Mouse (Mus musculus) limb, embryonic 11.5 days (tissue): ENCODE results near the gene Amdhd2. TPM values are rescaled to one million over a fixed set of nuclear protein-coding genes. Genes with fewer than 3 reads are reported as not detected.

Experiments
- ATAC-seq: fragments of 200-750 bp; cut with Nextera tagmentation; 2 replicates; pipeline ENCODE4 v1.8.0; 2017; ENCODE audit warnings: low read depth; ENCODE audit not compliant: insufficient number of reproducible peaks, low FRiP score, low TSS enrichment
- DNase-seq: peaks from one replicate; pipeline ENCODE4 v3.0.0-alpha.2; 2015; ENCODE audit warnings: low spot score
- H3K27ac ChIP-seq: fragments of 300-500 bp; sonication (generic); replicated peaks from 2 replicates; pipeline ENCODE4 v1.5.1; 2014; ENCODE audit warnings: low read depth, mild to moderate bottlenecking, low read length
- H3K27me3 ChIP-seq: fragments of 300-500 bp; sonication (generic); 2 replicates; pipeline ENCODE4 v1.6.1; 2014; ENCODE audit warnings: mild to moderate bottlenecking, low read length, mixed read lengths; ENCODE audit not compliant: control insufficient read depth, insufficient read depth
- H3K36me3 ChIP-seq: fragments of 300-500 bp; sonication (generic); 2 replicates; pipeline ENCODE4 v1.6.1; 2014; ENCODE audit warnings: mild to moderate bottlenecking, low read length, moderate library complexity, mixed read lengths; ENCODE audit not compliant: control insufficient read depth, insufficient read depth
- H3K4me1 ChIP-seq: fragments of 300-500 bp; sonication (generic); 2 replicates; pipeline ENCODE4 v1.6.1; 2014; ENCODE audit warnings: low read length, mixed read lengths; ENCODE audit not compliant: control insufficient read depth, insufficient read depth
- H3K4me2 ChIP-seq: fragments of 300-500 bp; sonication (generic); 2 replicates; pipeline ENCODE4 v1.6.1; 2014; ENCODE audit warnings: low read depth, mild to moderate bottlenecking, moderate library complexity; ENCODE audit not compliant: severe bottlenecking
- H3K4me3 ChIP-seq: fragments of 300-500 bp; sonication (generic); 2 replicates; pipeline ENCODE4 v1.5.1; 2014; ENCODE audit warnings: low read depth, low read length
- H3K9ac ChIP-seq: fragments of 300-500 bp; sonication (generic); 2 replicates; pipeline ENCODE4 v1.6.1; 2014; ENCODE audit warnings: mild to moderate bottlenecking, low read length
- H3K9me3 ChIP-seq: fragments of 300-500 bp; sonication (generic); 2 replicates; pipeline ENCODE4 v1.6.1; 2016; ENCODE audit warnings: low read length; ENCODE audit not compliant: control insufficient read depth
- WGBS: fragments of 180-500 bp; shearing (Covaris S2); extraction: QIAGEN DNeasy Blood & Tissue Kit; methylation state at CpG from one replicate; pipeline ENCODE4 v1.1.7; 2014; 5-methylcytosine and 5-hydroxymethylcytosine counted together
- polyA plus RNA-seq: library from polyadenylated mRNA; unstranded; fragments of >200 nt; fragmentation: Nextera tagmentation; extraction: Ambion mirVana; gene quantifications from 2 replicates; pipeline ENCODE4 v1.2.1, GENCODE M21; 2014

Amdhd2 gene
- polyA plus RNA-seq, 1 experiment from 2014 or later: 37.8 TPM

- WGBS: 91% methylated on average over 7 of the region's 7 CpGs
- DNase-seq (no peak), ATAC-seq (no peak)
- peaks cover 3% of the 10 kb centered on the region; the same call in 1 of the 2 replicates for H3K4me1 ChIP-seq
- no peak overlapping the region for H3K9ac ChIP-seq
- no peaks in the 10 kb centered on the region for H3K36me3 ChIP-seq
- H3K9me3 ChIP-seq: no peaks in the 10 kb centered on the region
- H3K4me2 ChIP-seq: no peak overlapping the region
- H3K27ac ChIP-seq: no peak overlapping the region
- no peak overlapping the region for H3K4me3 ChIP-seq
- H3K27me3 ChIP-seq: no peaks in the 10 kb centered on the region
Measured at GRCm38 (mm10) chr17:24149421-24149820, 14.1 kb downstream of the Amdhd2 start.

GRCm38 (mm10) chr17:24142897-24143296 is 20.7 kb downstream of the Amdhd2 start:
- 36% methylated on average over 2 of the region's 2 CpGs for WGBS
- H3K27me3 ChIP-seq: no peaks in the 10 kb centered on the region
- no peak overlapping the region for H3K4me3 ChIP-seq
- no peak overlapping the region for H3K9ac ChIP-seq
- H3K4me1 ChIP-seq: peaks cover 4% of the 10 kb centered on the region
- DNase-seq (no peak), ATAC-seq (no peak)
- no peaks in the 10 kb centered on the region for H3K9me3 ChIP-seq
- H3K4me2 ChIP-seq: no peak overlapping the region
- no peak overlapping the region for H3K27ac ChIP-seq
- no peaks in the 10 kb centered on the region for H3K36me3 ChIP-seq

GRCm38 (mm10) chr17:24141425-24141920 is 22.1 kb downstream of the Amdhd2 start:
- under 1% methylated on average over 44 of the region's 57 CpGs for WGBS

GRCm38 (mm10) chr17:24140845-24141424 is 22.6 kb downstream of the Amdhd2 start:
- ATAC-seq (no peak; the same call in 1 of the 2 replicates), DNase-seq (peak; percentile 50)

More at GRCm38 (mm10) chr17:24141425-24141920, 22.1 kb downstream of the Amdhd2 start:
- H3K4me3 ChIP-seq: peak overlapping the region; percentile 96
- no peaks in the 10 kb centered on the region for H3K36me3 ChIP-seq
- ATAC-seq: peak; percentile 97
- peak; percentile 96 for DNase-seq
- H3K27me3 ChIP-seq: no peaks in the 10 kb centered on the region
- peak overlapping the region; percentile 57; the same call in 1 of the 2 replicates for H3K27ac ChIP-seq
- H3K4me1 ChIP-seq: peaks cover 4% of the 10 kb centered on the region
- no peaks in the 10 kb centered on the region for H3K9me3 ChIP-seq
- H3K9ac ChIP-seq: peak overlapping the region; percentile 82
- peak overlapping the region; percentile 87 for H3K4me2 ChIP-seq

GRCm38 (mm10) chr17:24139968-24140367 is 23.6 kb downstream of the Amdhd2 start:
- WGBS: 91% methylated on average over 4 of the region's 4 CpGs
- Histone ChIP-seq H3K36me3 (no peaks in the 10 kb centered on the region), H3K9me3 (no peaks in the 10 kb centered on the region), H3K9ac (no peak overlapping the region), H3K4me3 (peak overlapping the region; percentile 96), H3K27ac (no peak overlapping the region), H3K27me3 (no peaks in the 10 kb centered on the region), H3K4me2 (peak overlapping the region; percentile 87), H3K4me1 (peaks cover 4% of the 10 kb centered on the region)
- ATAC-seq: no peak
- DNase-seq: no peak

More at GRCm38 (mm10) chr17:24140845-24141424, 22.6 kb downstream of the Amdhd2 start:
- peak overlapping the region; percentile 82 for H3K9ac ChIP-seq
- peaks cover 4% of the 10 kb centered on the region for H3K4me1 ChIP-seq
- peak overlapping the region; percentile 96 for H3K4me3 ChIP-seq
- H3K36me3 ChIP-seq: no peaks in the 10 kb centered on the region
- H3K9me3 ChIP-seq: no peaks in the 10 kb centered on the region
- peak overlapping the region; percentile 57; the same call in 1 of the 2 replicates for H3K27ac ChIP-seq
- no peaks in the 10 kb centered on the region for H3K27me3 ChIP-seq
- H3K4me2 ChIP-seq: peak overlapping the region; percentile 87
- under 1% methylated on average over 42 of the region's 43 CpGs for WGBS

- DNase-seq: no peak
Measured at GRCm38 (mm10) chr17:24139256-24139655, 24.3 kb downstream of the Amdhd2 start.

GRCm38 (mm10) chr17:24137226-24137880 is 26.2 kb downstream of the Amdhd2 start:
- no peaks in the 10 kb centered on the region for H3K36me3 ChIP-seq
- no peaks in the 10 kb centered on the region for H3K27me3 ChIP-seq
- WGBS: 76% methylated on average over 2 of the region's 2 CpGs
- no peak overlapping the region for H3K9ac ChIP-seq
- H3K4me1 ChIP-seq: peaks cover 4% of the 10 kb centered on the region
- ATAC-seq (no peak), DNase-seq (no peak)
- no peaks in the 10 kb centered on the region for H3K9me3 ChIP-seq
- H3K27ac ChIP-seq: no peak overlapping the region
- no peak overlapping the region for H3K4me3 ChIP-seq
- H3K4me2 ChIP-seq: no peak overlapping the region

More at GRCm38 (mm10) chr17:24139256-24139655, 24.3 kb downstream of the Amdhd2 start:
- Histone ChIP-seq H3K9ac (no peak overlapping the region), H3K36me3 (no peaks in the 10 kb centered on the region), H3K27me3 (no peaks in the 10 kb centered on the region), H3K4me2 (no peak overlapping the region), H3K4me3 (no peak overlapping the region), H3K9me3 (no peaks in the 10 kb centered on the region), H3K4me1 (peaks cover 4% of the 10 kb centered on the region), H3K27ac (no peak overlapping the region)
- WGBS: 94% methylated on average over 3 of the region's 3 CpGs
- no peak for ATAC-seq

- H3K27ac ChIP-seq: no peak overlapping the region
Measured at GRCm38 (mm10) chr17:24134062-24134461, 29.5 kb downstream of the Amdhd2 start.

More at GRCm38 (mm10) chr17:24134062-24134461, 29.5 kb downstream of the Amdhd2 start:
- H3K4me3 ChIP-seq: no peak overlapping the region
- no peaks in the 10 kb centered on the region for H3K9me3 ChIP-seq
- no peak overlapping the region for H3K9ac ChIP-seq
- no peaks in the 10 kb centered on the region for H3K36me3 ChIP-seq
- no peaks in the 10 kb centered on the region for H3K27me3 ChIP-seq
- DNase-seq (no peak), ATAC-seq (no peak)
- no peak overlapping the region for H3K4me2 ChIP-seq
- no peaks in the 10 kb centered on the region for H3K4me1 ChIP-seq
